Mouse (Mus musculus) right cerebral cortex, postnatal 25 days (tissue): ENCODE results near the gene Prr11.
"Not testable (repeated sequence)": the region's sequence is repeated elsewhere in the genome, so short reads cannot be mapped to it uniquely, and the experiment has no call there.

Source experiments
- DNase-seq: peaks from one replicate; pipeline ENCODE4 v3.0.0; 2022

The Prr11 gene

DNA sequence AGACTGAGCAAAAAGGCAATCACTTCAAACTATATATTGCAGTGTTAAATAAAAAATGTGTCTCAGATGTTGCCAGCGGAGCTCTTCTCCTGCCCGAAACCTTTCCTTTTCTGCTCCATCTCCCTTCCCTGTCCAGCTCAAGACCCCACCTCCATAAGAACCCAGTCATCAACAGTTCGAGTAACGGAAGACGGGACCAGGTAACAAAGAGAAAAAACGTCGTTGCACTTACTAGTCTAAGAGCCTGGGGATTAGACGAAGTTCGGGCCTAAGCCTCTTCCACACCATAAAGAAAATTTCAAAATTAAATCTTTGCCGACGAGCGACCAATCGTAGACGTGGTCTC, at the start of gene Prr11:
Gene Prr11 (minus strand): TSS at position 300 of the 346 bp plus-strand sequence.
- DNase-seq = no peak

DNA sequence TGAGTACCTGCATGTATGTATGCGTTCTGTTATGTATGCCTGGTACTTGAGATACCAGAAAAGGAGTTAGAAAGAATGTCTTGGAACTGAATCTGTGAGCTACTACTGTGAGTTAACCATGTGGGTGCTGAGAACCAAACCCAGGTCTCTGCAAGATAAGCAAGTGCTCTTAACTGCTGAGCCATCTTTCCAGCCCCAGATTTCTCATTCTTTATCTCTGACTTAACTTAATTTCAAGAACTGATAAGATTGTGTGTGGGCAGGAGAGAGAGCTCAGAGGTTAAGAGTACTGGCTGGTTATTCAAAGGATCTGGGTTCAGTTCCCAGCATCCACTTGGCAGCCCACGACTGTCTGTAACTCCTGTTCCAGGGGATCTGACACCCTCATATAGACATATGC, 49.5 kb upstream of the Prr11 start:
- DNase-seq = no peak

DNA sequence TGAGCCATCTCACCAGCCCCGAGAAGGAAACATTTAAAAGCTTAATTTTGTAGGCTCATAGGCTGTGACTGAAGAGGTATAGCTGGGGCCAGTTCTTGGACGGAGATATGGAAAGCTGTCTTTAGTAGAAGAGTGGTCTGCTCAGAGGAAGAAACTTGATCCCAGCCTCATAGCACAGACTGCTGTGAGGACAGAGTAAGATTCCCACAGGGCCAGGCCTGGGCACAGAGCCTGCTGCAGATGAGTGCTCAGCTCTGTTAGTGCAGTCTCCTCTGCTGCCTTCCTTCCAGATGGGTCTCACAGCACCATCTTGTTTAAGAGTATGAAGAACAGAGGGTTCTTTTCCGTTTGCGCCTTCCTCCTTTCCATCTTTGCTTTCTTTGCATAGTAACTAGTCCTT, 27.7 kb upstream of the Prr11 start:
- no peak for DNase-seq

DNA sequence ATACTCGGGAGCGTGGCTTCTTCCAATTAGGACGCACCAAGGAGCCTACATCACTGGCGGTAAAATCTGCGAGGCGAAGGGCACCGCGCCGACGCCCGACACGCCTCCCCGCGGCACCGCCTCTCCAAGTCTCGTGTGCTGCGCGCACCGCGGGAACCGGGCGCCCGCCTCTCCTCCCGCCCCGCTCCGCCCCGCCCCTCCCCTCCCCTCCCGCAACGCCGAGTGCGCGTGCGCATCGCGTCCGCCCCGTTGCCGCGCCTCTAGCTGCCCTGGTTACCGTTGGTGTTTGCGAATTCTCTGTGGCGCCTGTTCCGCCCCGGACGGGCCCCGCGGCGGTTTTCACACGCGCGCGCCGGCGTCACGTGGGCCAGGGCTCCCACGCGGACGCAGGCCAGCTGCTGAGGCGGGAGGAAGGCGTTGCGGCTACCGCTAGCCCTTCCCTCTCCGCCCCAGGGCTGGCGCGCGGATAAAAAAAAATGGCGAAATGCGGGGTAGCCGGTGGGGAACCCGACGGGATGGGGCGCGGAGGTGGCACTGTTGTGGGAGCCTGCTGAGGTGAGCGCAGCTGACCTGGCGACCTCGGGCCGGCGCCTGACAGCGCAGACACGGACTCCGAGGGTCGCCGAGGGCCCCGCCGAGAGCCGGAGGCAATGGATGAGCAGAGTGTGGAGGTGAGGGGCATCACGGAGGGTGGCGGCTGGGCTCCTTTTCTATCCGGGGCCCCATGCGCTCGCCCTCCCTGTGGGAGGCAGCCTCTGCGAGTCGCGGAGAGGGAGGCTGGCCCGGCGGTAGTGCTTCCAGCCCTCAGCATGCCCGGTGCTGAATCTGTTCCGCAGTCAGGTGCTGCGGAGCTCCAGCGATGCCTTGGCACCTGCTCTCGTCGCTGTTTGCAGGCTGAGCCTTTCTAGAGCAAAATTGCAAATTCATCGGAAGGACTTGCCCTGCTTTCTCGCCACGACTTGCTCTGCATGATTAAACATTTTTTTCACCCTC, 18.6 kb upstream of the Prr11 start, which contains the start of gene Trim37:
Gene Trim37 (plus strand): TSS at position 254 of the 993 bp plus-strand sequence.
- peak; percentile 94 for DNase-seq

DNA sequence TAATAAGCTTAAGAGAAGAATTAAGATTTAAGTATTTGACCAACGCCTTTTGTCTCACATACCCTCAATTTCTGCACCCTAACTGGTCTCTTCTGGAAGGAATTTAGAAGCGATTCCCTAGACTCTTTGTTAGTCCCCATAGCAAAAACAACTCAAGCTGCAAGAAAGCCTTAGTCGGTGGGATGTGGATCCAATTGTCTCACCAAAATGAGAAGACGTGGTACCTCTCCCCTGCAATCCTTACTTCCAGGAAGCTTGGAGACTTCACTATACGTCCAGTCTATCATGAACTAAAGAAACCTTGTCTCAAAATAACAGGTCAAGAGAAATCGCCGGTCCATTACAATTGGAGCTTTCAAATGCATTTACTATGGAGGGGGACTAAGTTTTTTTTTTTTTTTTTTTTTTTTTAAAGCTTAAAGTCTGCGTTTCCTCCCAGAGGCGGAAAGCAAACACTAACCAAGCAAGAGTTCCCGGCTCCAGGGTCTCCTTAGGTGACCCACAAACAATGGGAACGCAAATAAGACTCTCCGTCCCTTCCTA, 17.8 kb upstream of the Prr11 start:
- no peak for DNase-seq

DNA sequence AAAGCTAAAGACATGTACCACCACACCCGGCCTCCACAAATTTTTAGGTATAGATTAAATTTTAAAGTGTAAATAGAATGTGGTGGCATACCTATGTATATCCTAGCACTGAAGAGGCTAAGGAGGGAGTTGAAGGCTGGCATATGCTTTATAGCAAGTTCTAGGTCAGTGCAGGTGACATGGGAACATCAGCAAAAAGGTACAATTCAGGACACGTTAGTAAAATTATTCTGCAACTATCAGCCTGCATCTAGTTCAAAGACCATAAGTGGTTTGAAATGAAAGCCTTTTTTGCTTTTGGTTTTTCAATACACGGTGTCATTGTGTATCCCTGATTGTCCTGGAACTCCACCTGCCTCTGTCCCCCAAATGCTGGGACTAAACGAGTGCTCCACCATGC, 17.1 kb upstream of the Prr11 start:
- no peak for DNase-seq

DNA sequence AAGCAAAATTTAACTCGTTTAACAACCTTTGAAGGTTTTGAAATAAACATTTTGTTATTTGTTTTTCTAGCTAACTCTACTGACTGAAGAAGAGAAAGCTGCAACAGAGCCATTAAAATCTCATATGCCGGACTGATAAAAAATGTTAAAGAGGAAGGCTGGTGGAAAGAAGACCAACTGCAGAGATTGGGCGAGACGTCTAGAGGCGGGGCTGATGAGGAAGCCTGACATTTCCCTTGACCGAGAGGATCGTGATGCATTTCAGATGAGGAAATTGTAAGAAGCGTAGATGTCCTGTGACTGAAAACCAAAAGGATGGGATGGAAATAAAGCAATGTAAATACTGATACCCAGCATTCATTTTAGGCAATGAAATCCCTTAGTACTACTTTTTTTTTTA, 13.4 kb upstream of the Prr11 start:
- DNase-seq = no peak

DNA sequence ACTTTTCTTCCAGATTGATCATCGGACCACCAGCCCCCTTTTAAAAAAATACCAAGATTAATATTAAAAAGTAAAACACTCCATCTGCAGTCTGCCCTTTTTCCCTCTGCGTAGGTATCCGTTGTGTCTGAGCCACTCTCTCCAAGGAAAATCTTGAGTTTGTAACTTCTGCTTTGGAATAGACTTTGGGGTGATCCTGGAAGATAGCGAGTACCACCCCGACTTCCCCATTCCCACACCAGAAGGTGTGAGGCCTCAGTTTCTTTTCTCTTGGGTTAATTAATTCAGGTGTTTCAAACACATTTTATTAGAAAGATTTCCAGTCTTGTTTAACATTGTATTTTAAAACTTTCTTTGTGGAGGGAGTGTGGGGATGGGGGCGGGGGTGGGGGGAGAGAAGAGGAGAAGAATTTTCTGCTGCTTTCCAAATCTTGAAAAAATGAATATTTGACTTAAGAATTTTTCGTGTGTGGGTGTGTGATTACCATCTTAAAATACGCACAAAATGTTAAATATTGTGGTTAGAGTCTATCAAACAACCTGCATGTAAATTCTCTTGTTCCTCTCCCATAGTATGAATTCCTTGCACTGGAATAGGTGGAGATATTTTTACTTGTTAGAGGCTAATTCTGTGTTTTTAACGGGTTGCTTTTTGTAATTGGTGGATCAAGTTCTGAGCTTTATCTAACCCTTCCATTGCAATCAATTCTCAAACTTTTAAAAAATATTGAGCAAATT, 1.8 kb upstream of the Prr11 start:
- no peak for DNase-seq

DNA sequence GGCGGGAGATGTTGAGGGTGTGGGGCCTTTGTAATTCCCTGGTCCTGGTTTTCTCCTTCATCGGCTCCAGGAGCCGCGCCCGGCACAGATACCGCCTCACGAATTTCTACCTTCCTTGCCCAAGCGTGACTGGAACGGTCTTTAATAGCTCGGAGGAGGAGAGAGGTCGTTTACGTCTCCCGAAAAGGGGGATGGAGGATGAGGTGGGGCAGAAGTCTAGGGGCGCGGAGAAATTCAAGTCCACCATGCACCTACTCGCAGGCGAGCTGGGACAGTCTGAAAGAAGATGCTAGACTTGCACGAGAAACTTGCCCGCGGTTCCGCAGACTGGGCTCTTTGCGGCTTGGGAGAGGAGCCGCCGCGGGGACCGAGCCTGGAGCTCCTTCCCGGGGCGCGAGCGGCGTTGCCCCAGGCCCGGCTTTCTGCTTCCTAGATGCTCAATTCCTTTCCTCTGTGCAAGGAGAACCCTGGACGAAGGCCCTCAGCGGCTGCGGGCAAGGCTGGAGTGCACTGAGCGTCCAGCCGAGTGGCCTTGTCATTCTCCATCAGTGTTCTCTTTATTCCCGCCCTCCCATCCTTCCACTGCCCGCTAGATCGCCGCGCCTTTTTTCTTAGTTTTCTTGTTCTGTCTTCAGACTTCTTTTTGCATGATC, 1.1 kb upstream of the Prr11 start:
- DNase-seq = peak; percentile 36

DNA sequence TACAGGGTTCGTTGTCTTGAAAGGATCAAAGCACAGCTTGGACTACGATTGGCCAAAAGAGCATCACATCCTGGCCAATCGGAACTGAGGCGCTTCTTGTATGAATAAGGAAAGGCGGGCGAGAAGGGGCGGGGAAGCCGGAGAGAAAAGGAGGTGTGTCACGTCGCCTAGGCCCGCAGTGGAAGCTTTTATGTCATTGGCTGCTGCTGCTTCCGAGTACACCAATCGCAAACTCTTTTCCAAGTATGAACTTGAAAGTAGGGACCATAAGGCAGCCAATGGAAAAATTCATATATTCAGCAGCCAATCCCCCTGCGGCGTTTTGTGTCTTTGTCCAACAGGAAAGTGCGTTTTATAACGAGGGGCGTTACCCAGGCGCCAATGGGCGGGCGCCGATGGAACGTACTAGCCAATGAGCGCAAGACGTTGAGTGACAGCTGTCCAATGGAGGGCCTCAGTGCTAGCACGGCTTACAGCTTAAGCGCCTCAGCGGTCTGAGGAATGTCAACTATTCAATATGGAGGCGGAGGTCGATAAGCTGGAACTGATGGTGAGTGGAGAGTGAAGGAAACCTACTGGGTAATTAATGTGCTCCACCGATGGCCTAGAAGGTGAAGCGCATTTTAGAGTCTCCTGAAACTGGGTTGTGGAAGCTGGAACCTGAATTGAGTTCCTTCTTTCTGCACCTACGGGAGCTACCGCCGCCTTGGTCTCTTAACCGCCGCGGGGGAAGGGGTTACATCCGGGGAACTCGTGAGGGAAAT, 429 bp upstream of the Prr11 start, which contains the start of gene Ska2:
Gene Ska2 (plus strand): TSS at position 480 of the 764 bp plus-strand sequence.
- peak; percentile 96 for DNase-seq

DNA sequence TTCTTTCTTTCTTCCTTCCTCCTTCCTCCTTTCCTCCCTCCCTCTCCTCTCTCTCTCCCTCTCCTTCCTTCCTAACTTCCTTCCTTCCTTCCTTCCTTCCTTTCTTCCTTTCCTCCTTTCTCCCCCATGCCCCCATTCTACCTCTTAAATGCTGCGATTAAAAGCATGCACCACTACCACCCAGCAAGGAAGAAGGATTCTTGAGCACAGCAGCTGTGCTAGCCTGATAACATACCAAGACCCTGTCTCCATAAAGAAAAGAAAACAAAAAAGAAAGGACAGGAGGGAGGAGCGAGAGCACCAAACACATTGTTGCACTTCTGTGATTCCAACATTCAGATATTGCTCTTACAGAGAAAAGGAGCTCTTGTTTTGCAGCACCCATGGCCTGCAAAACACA, 21.4 kb downstream of the Prr11 start:
- no peak for DNase-seq

DNA sequence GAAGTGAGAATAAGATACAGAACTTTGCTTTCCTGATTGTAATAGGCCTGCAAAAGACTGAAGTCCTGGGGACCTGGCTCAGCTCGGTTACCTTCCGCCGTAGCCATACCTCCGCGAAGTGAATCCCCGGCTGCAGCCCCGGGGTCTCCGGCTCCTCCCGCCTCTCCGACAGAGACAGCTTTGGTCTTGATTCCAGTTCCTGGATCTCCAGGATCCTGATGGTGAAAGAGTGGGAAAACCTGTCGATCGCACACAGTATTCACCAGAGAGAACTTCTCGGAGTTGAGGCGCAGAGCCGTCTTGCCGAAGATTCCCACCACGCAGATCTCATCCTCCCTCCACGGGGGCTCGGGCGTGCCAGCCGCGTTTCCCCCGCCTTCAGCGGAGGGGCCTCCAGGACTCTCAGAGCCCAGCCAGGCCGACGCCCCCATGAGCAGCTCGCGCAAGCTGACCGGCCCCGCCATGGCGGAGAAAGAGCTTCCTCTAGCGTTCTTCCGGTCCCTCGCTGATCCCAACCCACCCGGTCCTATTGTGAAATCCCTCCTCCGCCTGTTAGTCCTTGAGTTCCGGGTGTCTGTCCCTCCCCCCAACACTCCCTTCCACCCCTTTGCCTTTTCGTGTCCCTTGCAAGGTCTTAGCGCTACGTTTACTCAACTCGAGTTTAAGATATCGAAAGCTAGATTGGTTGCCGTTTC, 22.1 kb downstream of the Prr11 start, which contains the start of gene Smg8:
Gene Smg8 (minus strand): TSS at position 485 of the 695 bp plus-strand sequence.
- DNase-seq = peak; percentile 74

DNA sequence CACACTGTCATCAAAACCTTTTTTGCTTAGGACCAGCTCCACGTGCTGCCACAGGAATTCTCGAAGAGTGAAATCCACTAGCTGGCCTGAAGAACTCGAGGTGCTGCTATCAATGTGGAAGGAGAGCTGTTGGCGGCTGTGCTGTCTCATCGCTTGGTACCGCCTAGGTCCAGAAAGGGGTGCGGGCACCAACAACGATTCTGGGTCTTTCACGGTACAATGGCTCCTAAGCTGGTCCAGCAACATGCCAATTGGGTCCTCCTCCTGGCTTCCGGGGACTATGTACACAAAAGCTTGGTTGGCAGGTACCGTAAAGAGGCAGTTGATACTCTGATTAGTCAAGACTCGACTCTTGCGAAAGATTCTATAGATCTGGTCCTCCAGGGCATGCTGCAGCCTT, 23.0 kb downstream of the Prr11 start:
- no peak for DNase-seq

DNA sequence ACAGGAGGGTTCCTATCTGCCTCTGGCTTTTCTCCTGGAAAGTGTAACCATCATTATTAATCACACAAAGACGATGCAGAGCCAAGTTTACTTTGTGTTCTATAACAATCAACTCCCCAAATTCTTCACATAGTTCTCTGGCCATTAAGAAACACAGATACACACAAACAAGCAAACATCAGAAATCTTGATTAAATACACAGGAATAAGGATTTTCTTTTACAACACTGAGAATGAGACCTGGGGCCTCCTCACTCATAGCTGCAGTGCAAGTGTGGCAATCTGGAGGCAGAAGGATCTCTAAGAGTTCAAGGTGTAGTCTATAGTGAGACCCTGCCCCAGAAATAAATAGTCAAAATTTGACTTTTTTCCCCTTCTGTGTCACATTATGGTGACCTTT, 24.8 kb downstream of the Prr11 start:
- DNase-seq = no peak

DNA sequence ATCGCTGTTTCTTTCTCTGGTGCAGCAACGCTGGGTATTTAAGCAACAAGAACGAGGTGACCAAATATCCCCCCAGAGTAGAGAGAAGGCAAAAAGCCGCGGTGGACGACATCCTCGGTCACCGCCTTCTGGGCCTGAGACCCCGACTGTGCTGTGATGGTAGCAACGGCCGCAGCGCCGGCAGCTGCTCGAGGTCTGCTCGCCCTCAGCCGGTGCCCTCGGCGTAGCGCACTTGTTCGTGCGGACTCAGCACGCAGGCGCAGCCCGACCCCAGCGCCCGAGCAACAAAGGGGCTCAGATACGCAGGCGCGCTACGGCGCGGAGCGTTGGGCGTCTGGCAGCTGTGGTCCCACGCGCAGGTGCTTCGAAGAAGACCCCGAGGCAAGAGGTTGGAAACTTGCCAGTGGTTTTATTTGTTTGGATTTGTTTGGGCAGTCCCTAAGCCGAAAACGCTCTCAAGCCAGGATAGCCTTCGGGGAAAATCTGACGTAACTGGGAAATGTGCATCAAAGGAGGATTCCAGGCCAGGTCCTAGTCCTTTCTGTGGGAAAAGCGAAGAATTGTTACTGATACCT, 34.6 kb downstream of the Prr11 start, which contains the start of gene Gdpd1:
Gene Gdpd1 (minus strand): TSS at position 197 of the 575 bp plus-strand sequence.
- DNase-seq = peak; percentile 88

DNA sequence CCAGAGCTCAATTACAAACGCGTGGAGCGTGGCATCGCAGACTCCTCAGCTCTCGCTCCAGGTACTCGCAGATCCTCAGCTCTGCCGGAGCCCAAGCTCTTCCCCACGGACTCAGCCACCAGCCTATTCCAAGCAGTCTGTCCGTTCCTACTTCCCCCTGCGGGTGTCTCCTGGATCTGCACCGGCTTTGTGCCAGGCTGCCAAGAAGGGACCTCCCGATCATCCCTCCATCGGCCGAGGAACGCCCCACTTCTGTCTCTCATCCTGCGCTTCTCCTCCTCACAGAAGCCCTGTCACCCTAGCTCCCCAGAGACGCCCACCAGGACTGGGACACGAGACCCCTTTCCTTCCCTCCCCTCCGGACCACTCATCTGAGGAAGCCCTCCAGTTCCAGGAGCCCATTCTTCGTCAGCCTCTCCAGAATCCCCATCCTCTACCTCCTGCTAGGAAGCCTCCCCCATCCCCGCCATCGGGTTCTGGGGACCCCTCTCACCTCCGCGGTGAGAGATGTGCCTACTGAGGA, 35.1 kb downstream of the Prr11 start:
- DNase-seq = peak; percentile 80

DNA sequence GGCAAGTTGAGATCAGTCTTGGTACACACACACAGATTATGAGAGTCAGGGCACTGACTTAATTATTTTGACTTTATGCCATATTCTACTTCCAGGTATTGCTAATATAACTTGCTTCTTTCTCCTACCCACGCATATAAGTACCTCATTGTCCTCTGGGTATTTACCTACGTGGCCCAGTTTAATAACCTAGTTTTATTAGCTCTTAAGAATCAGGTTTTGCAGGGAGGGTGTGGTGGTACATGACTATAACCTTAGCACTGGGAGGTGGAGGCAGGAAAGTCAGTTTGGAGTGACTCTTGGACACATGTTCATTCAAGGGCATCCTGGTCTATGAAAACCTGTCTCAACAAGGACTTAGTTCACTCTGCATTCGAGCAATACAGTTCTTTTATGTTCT, 46.4 kb downstream of the Prr11 start:
- DNase-seq = no peak

DNA sequence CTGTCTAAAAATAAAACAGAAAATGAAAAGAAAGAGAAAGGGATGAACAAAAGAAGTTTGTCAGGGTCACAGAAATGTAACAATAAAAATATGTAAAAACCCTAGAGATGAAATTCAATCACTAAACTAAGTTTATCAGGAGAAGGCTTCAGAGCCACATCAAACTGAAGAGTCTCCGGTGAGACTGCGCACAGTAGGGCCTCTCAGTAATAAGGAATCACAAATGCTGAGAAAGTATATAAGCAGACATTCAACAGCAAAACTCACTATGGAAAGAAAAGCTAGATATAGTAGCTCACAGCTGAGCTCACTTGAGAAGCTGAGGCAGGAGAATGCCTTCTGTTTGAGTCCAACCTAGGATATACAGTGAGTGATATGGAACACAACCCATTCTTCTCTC, 48.1 kb downstream of the Prr11 start:
- DNase-seq = no peak

DNA sequence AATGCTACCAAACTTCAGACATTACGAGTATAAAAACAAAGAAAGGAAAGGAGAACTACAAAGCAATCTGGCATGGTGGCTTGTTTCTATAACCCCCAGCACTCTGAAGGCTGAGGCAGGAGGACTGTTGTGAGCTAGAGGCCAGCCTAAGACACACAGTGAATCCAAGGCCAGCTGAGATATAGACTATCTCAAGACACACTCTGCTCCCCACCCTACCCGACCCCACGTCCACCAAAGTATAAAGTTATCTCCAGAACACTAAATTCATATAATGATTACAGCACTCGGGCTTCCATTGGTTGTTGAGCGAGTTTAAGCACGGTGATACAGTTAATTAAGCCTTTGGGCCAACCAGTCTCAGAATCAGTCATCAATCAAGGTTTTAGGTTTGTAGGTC, 52.2 kb downstream of the Prr11 start:
- no peak for DNase-seq

DNA sequence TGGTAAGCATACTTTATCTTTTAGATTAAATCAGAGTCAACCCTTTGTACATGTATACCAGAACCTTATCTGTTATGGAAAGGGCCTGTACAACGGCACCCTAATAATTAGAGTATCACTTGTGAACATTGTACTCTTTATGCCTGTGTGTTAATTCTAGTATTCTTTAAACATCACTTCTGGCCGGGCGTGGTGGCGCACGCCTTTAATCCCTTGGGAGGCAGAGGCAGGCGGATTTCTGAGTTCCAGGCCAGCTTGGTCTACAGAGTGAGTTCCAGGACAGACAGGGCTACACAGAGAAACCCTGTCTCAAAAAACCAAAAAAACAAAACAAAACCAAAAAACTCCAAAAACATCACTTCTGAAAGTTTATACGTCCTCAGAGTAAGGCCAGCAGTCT, 59.6 kb downstream of the Prr11 start:
- DNase-seq = not testable (repeated sequence)

DNA sequence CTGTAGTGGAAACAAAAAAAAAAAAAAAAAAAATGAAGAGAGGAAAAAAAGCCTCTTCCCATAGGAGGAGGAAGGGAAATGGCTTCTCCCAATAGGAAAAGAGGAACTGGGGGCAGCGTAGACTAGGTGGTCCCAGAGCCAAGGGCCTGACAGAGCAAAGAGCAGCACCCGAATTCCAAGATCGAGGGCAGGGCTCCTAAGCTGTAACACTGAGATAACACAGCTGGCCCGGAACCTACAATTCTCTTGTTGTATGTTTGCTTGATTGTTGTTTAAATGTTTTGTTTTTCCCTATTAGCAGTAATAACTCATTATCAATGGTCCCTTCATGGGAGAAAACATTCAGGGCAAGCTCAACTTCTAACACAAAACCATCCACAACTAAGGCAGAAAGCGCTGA, 61.5 kb downstream of the Prr11 start:
- no peak for DNase-seq
